Mouse (Mus musculus) CH12.LX (cell line): Measurements from ENCODE around the gene Galk2. TPM values are rescaled to one million over a fixed set of nuclear protein-coding genes. Genes with fewer than 3 reads are reported as not detected.

Experiments used
- DNase-seq: peaks from one replicate; pipeline ENCODE4 v3.0.0-alpha.2; 2013; ENCODE audit errors: extremely low read depth
- H3K27ac ChIP-seq: 2 replicates; pipeline ENCODE4 v1.5.1; 2012; ENCODE audit warnings: low read depth, mild to moderate bottlenecking, control low read depth, moderate library complexity; ENCODE audit not compliant: insufficient read depth
- H3K27me3 ChIP-seq: replicated peaks from 2 replicates; pipeline ENCODE3; 2012; ENCODE audit warnings: inconsistent platforms
- H3K36me3 ChIP-seq, 2 experiments: replicated peaks in 1 of 2; 2 replicates each; pipeline versions ENCODE3 to v1.6.1; 2012; ENCODE audit warnings: inconsistent platforms in 1 of 2, low read length in 1 of 2, mild to moderate bottlenecking in 1 of 2, mixed read lengths in 1 of 2, moderate library complexity in 1 of 2; ENCODE audit not compliant: control insufficient read depth in 1 of 2, insufficient read depth in 1 of 2
- H3K4me1 ChIP-seq, 2 experiments: 2 replicates each; pipeline ENCODE4 v1.6.1; 2012; ENCODE audit warnings: inconsistent platforms in 1 of 2, moderate library complexity in 1 of 2; ENCODE audit not compliant: insufficient read depth in 2 of 2, control insufficient read depth in 1 of 2
- H3K4me2 ChIP-seq: 2 replicates; pipeline ENCODE4 v1.6.1; 2012; ENCODE audit warnings: low read depth, mild to moderate bottlenecking, control low read depth; ENCODE audit not compliant: poor library complexity, insufficient read depth, severe bottlenecking
- H3K4me3 ChIP-seq, 3 experiments: fragments of 150-350 bp in 1 of 3; sonication (generic) in 1 of 3; replicated peaks in 1 of 3; 2 replicates each; pipeline versions ENCODE3 to v1.5.1; 2011 to 2012; ENCODE audit warnings: low read depth in 2 of 3, low read length in 2 of 3, mild to moderate bottlenecking in 2 of 3, moderate library complexity in 2 of 3, control low read depth in 1 of 3, improper control_type of control experiment in 1 of 3, inconsistent platforms in 1 of 3, mixed read lengths in 1 of 3; ENCODE audit not compliant: poor library complexity in 1 of 3
- H3K79me2 ChIP-seq: replicated peaks from 2 replicates; pipeline ENCODE4 v1.6.1; 2012; ENCODE audit warnings: mild to moderate bottlenecking, moderate library complexity; ENCODE audit not compliant: control insufficient read depth, poor library complexity, insufficient read depth, severe bottlenecking; ENCODE audit errors: extremely low read depth
- H3K9ac ChIP-seq: 2 replicates; pipeline ENCODE4 v1.6.1; 2012; ENCODE audit warnings: low read depth, mild to moderate bottlenecking, control low read depth, moderate library complexity; ENCODE audit not compliant: insufficient read depth
- H3K9me3 ChIP-seq: replicated peaks from 2 replicates; pipeline ENCODE3; 2012; ENCODE audit warnings: low read length, inconsistent platforms, mixed read lengths
- BHLHE40 ChIP-seq: IDR thresholded peaks from 2 replicates; pipeline ENCODE4 v1.6.1; 2011; ENCODE audit warnings: mild to moderate bottlenecking, low read depth, low read length, improper control_type of control experiment
- CHD1 ChIP-seq: IDR thresholded peaks from 2 replicates; pipeline ENCODE4 v1.6.1; 2012; ENCODE audit warnings: low read depth, low read length, improper control_type of control experiment, inconsistent platforms
- CHD2 ChIP-seq: IDR thresholded peaks from 2 replicates; pipeline ENCODE4 v1.6.1; 2011; ENCODE audit warnings: low read length, improper control_type of control experiment
- CTCF ChIP-seq, 2 experiments: IDR thresholded peaks in 1 of 2; conservative IDR thresholded peaks in 1 of 2; 2 replicates each; pipeline ENCODE4 v1.5.1; 2011 to 2012; ENCODE audit warnings: low read depth in 2 of 2, low read length in 2 of 2, improper control_type of control experiment in 1 of 2, inconsistent platforms in 1 of 2, mild to moderate bottlenecking in 1 of 2, moderate library complexity in 1 of 2
- E2F4 ChIP-seq: IDR thresholded peaks from 2 replicates; pipeline ENCODE4 v1.6.1; 2011; ENCODE audit warnings: low read depth, low read length, improper control_type of control experiment; ENCODE audit not compliant: insufficient replicate concordance
- ELF1 ChIP-seq: IDR thresholded peaks from 2 replicates; pipeline ENCODE4 v1.6.1; 2014; ENCODE audit warnings: low read depth, mild to moderate bottlenecking, inconsistent platforms, low read length, improper control_type of control experiment
- EP300 ChIP-seq: IDR thresholded peaks from 2 replicates; pipeline ENCODE4 v1.6.1; 2011; ENCODE audit warnings: low read length, improper control_type of control experiment
- ETS1 ChIP-seq: conservative IDR thresholded peaks from 2 replicates; pipeline ENCODE4 v1.6.1; 2012; ENCODE audit warnings: low read depth, mild to moderate bottlenecking, inconsistent platforms, low read length, improper control_type of control experiment, moderate library complexity
- GABPA ChIP-seq: IDR thresholded peaks from 2 replicates; pipeline ENCODE4 v1.6.1; 2012; ENCODE audit warnings: low read depth, low read length, improper control_type of control experiment, inconsistent platforms; ENCODE audit not compliant: insufficient replicate concordance
- HCFC1 ChIP-seq: IDR thresholded peaks from 2 replicates; pipeline ENCODE4 v1.6.1; 2012; ENCODE audit warnings: low read depth, mild to moderate bottlenecking, inconsistent platforms, low read length, improper control_type of control experiment
- IRF4 ChIP-seq: IDR thresholded peaks from 2 replicates; pipeline ENCODE4 v1.6.1; 2014; ENCODE audit warnings: low read depth, mild to moderate bottlenecking, inconsistent platforms, low read length, improper control_type of control experiment
- JUN ChIP-seq: IDR thresholded peaks from 2 replicates; pipeline ENCODE4 v1.6.1; 2011; ENCODE audit warnings: low read depth, mild to moderate bottlenecking, low read length, improper control_type of control experiment, moderate library complexity; ENCODE audit not compliant: insufficient read depth
- JUND ChIP-seq: conservative IDR thresholded peaks from 2 replicates; pipeline ENCODE4 v1.6.1; 2011; ENCODE audit warnings: low read depth, low read length, improper control_type of control experiment
- KAT2A ChIP-seq: IDR thresholded peaks from 2 replicates; pipeline ENCODE4 v1.6.1; 2012; ENCODE audit warnings: low read length, improper control_type of control experiment, inconsistent platforms; ENCODE audit not compliant: insufficient replicate concordance
- MAFK ChIP-seq: IDR thresholded peaks from 2 replicates; pipeline ENCODE4 v1.6.1; 2011; ENCODE audit warnings: low read length, improper control_type of control experiment; ENCODE audit not compliant: insufficient replicate concordance
- MAX ChIP-seq: IDR thresholded peaks from 2 replicates; pipeline ENCODE4 v1.6.1; 2011; ENCODE audit warnings: low read length, improper control_type of control experiment
- MAZ ChIP-seq: IDR thresholded peaks from 2 replicates; pipeline ENCODE4 v1.6.1; 2012; ENCODE audit warnings: low read depth, mild to moderate bottlenecking, inconsistent platforms, low read length, improper control_type of control experiment, moderate library complexity
- MEF2A ChIP-seq: IDR thresholded peaks from 2 replicates; pipeline ENCODE4 v1.6.1; 2014; ENCODE audit warnings: low read depth, mild to moderate bottlenecking, inconsistent platforms, low read length, improper control_type of control experiment, borderline replicate concordance
- MXI1 ChIP-seq: IDR thresholded peaks from 2 replicates; pipeline ENCODE4 v1.6.1; 2011; ENCODE audit warnings: mild to moderate bottlenecking, low read depth, low read length, improper control_type of control experiment
- MYC ChIP-seq: IDR thresholded peaks from 2 replicates; pipeline ENCODE4 v1.6.1; 2011; ENCODE audit warnings: low read depth, mild to moderate bottlenecking, improper control_type of control experiment, low read length
- NELFE ChIP-seq: IDR thresholded peaks from 2 replicates; pipeline ENCODE4 v1.6.1; 2011; ENCODE audit warnings: low read depth, low read length, improper control_type of control experiment
- NRF1 ChIP-seq: IDR thresholded peaks from 2 replicates; pipeline ENCODE4 v1.6.1; 2014; ENCODE audit warnings: low read depth, mild to moderate bottlenecking, inconsistent platforms, low read length, improper control_type of control experiment, moderate library complexity
- PAX5 ChIP-seq: IDR thresholded peaks from 2 replicates; pipeline ENCODE4 v1.6.1; 2012; ENCODE audit warnings: low read length, inconsistent platforms, mixed read lengths
- POLR2A ChIP-seq: IDR thresholded peaks from 2 replicates; pipeline ENCODE4 v1.6.1; 2011; ENCODE audit warnings: low read depth, mild to moderate bottlenecking, improper control_type of control experiment, low read length
- POLR2AphosphoS2 ChIP-seq: IDR thresholded peaks from 2 replicates; pipeline ENCODE4 v1.6.1; 2011; ENCODE audit warnings: low read depth, low read length, improper control_type of control experiment
- RAD21 ChIP-seq: IDR thresholded peaks from 2 replicates; pipeline ENCODE4 v1.6.1; 2011; ENCODE audit warnings: low read depth, mild to moderate bottlenecking, low read length, improper control_type of control experiment, moderate library complexity
- RCOR1 ChIP-seq: conservative IDR thresholded peaks from 2 replicates; pipeline ENCODE4 v1.6.1; 2012; ENCODE audit warnings: low read depth, mild to moderate bottlenecking, inconsistent platforms, low read length, improper control_type of control experiment
- SIN3A ChIP-seq: IDR thresholded peaks from 2 replicates; pipeline ENCODE4 v1.6.1; 2012; ENCODE audit warnings: low read length, improper control_type of control experiment, inconsistent platforms
- SMC3 ChIP-seq: IDR thresholded peaks from 2 replicates; pipeline ENCODE4 v1.6.1; 2011; ENCODE audit warnings: low read depth, low read length, improper control_type of control experiment
- TBP ChIP-seq: conservative IDR thresholded peaks from 2 replicates; pipeline ENCODE4 v1.6.1; 2011; ENCODE audit warnings: low read depth, low read length, improper control_type of control experiment
- UBTF ChIP-seq: IDR thresholded peaks from 2 replicates; pipeline ENCODE4 v1.6.1; 2012; ENCODE audit warnings: low read depth, mild to moderate bottlenecking, inconsistent platforms, low read length, improper control_type of control experiment, moderate library complexity
- USF1 ChIP-seq: IDR thresholded peaks from 2 replicates; pipeline ENCODE4 v1.6.1; 2014; ENCODE audit warnings: low read depth, mild to moderate bottlenecking, inconsistent platforms, low read length, improper control_type of control experiment
- USF2 ChIP-seq: conservative IDR thresholded peaks from 2 replicates; pipeline ENCODE4 v1.6.1; 2011; ENCODE audit warnings: low read depth, low read length, improper control_type of control experiment
- ZC3H11A ChIP-seq: IDR thresholded peaks from 2 replicates; pipeline ENCODE4 v1.6.1; 2012; ENCODE audit warnings: low read depth, mild to moderate bottlenecking, inconsistent platforms, low read length, improper control_type of control experiment
- ZMIZ1 ChIP-seq: IDR thresholded peaks from 2 replicates; pipeline ENCODE4 v1.6.1; 2012; ENCODE audit warnings: low read depth, mild to moderate bottlenecking, inconsistent platforms, low read length, improper control_type of control experiment
- ZNF384 ChIP-seq: IDR thresholded peaks from 2 replicates; pipeline ENCODE4 v1.6.1; 2012; ENCODE audit warnings: low read depth, low read length, improper control_type of control experiment, inconsistent platforms
- dilution Hi-C: fragments of 300-500 bp; cut with MboI; formaldehyde crosslinking; loops from 2 replicates; pipeline ENCODE4 v1.14.3; 2020; ENCODE audit warnings: low sequenced_read_pairs; ENCODE audit not compliant: extremely low pct_unique_long_range_greater_than_20kb, extremely low pct_ligation_motif_present
- in situ Hi-C: fragments of 300-500 bp; cut with MboI; formaldehyde crosslinking; loops from 3 replicates; pipeline ENCODE4 v1.14.3; 2019; ENCODE audit warnings: low sequenced_read_pairs, low pct_ligation_motif_present, low pct_unique_long_range_greater_than_20kb, mixed read lengths
- polyA plus RNA-seq: library from polyadenylated mRNA; unstranded; fragments of >175 nt; gene quantifications from 2 replicates; pipeline ENCODE4 v1.2.1, GENCODE M21; 2012; ENCODE audit warnings: low read depth; ENCODE audit not compliant: insufficient read length
- total RNA-seq, 2 experiments: library from RNA; depleted of rRNA; stranded (reverse); fragments of 300-350 nt in 1 of 2; fragments of >200 nt in 1 of 2; gene quantifications; 2 replicates each; pipeline ENCODE4 v1.2.3; 2012 to 2014

The Galk2 gene
- total and polyA plus RNA-seq, 3 experiments, result 36.7 to 59.9 (median 41.8) TPM

GRCm38 (mm10) chr2:125896355-125896754 lies 37.4 kb downstream of the Galk2 start:
- H3K4me3 ChIP-seq, result no peak overlapping the region
- dilution Hi-C loops, result no loop called here

GRCm38 (mm10) chr2:125900797-125901410 lies 42.0 kb downstream of the Galk2 start:
- in situ Hi-C loops, result no loop called here
- Histone ChIP-seq H3K9me3 (no peaks in the 10 kb centered on the region), H3K79me2 (no peaks in the 10 kb centered on the region), H3K9ac (no peak overlapping the region), H3K4me3 (no peak overlapping the region), H3K27me3 (no peaks in the 10 kb centered on the region), H3K4me1 (peaks cover 0 to 21% of the 10 kb centered on the region in 2 experiments; a peak in 2 of 4 replicates), H3K27ac (no peak overlapping the region), H3K4me2 (no peak overlapping the region), H3K36me3 (peaks cover 21 to 61% of the 10 kb centered on the region in 2 experiments)
- peak; percentile 14 for DNase-seq
- TF ChIP-seq EP300, result no peak
- no peak for TF ChIP-seq ETS1
- TF ChIP-seq NRF1, result no peak
- TF ChIP-seq UBTF, result no peak
- no peak for TF ChIP-seq E2F4
- no peak for TF ChIP-seq ELF1
- TF ChIP-seq KAT2A, result no peak
- TF ChIP-seq ZMIZ1, result no peak
- dilution Hi-C loops, result no loop called here

More at GRCm38 (mm10) chr2:125896355-125896754, 37.4 kb downstream of the Galk2 start:
- no peak overlapping the region for H3K9ac ChIP-seq
- H3K27me3 ChIP-seq, result no peaks in the 10 kb centered on the region
- H3K4me1 ChIP-seq, result peaks cover 0 to 21% of the 10 kb centered on the region in 2 experiments; a peak in 2 of 4 replicates
- H3K9me3 ChIP-seq, result no peaks in the 10 kb centered on the region
- no peak overlapping the region for H3K27ac ChIP-seq
- peaks cover 15 to 61% of the 10 kb centered on the region in 2 experiments for H3K36me3 ChIP-seq
- in situ Hi-C loops, result loop anchor here (25.0 kb wide), 2 partner anchors 141 to 466 kb away; partner anchors contain the start of gene Fgf7
- H3K79me2 ChIP-seq, result no peaks in the 10 kb centered on the region
- H3K4me2 ChIP-seq, result no peak overlapping the region
- DNase-seq, result peak; percentile 31
- peak; percentile 74 for TF ChIP-seq EP300
- no peak for TF ChIP-seq RCOR1
- peak; percentile 25; the same call in 1 of the 2 replicates for TF ChIP-seq JUN
- TF ChIP-seq GABPA, result no peak
- TF ChIP-seq USF2, result no peak
- no peak for TF ChIP-seq CHD1
- TF ChIP-seq MAFK, result no peak
- no peak for TF ChIP-seq ELF1
- TF ChIP-seq USF1, result no peak
- TF ChIP-seq UBTF, result no peak
- no peak for TF ChIP-seq CTCF (conservative IDR thresholded peaks at IDR 0.05 in 1 of 2, IDR thresholded peaks at IDR 0.05 in 1 of 2; ENCODE audit: low read depth in 2 of 2, low read length in 2 of 2)
- TF ChIP-seq ZMIZ1, result no peak
- TF ChIP-seq ZNF384, result no peak
- TF ChIP-seq SIN3A, result no peak
- no peak for TF ChIP-seq BHLHE40
- 0 out of 2 replicates have a peak, but pooled peaks have one; percentile 33 for TF ChIP-seq MEF2A
- TF ChIP-seq ETS1, result no peak
- no peak for TF ChIP-seq RAD21
- TF ChIP-seq HCFC1, result no peak
- TF ChIP-seq CHD2, result no peak
- TF ChIP-seq NELFE, result no peak
- TF ChIP-seq TBP, result no peak
- TF ChIP-seq MAZ, result no peak
- no peak for TF ChIP-seq POLR2A
- TF ChIP-seq ZC3H11A, result no peak
- TF ChIP-seq SMC3, result no peak
- TF ChIP-seq IRF4, result peak; percentile 75; the same call in 1 of the 2 replicates
- no peak for TF ChIP-seq NRF1
- TF ChIP-seq E2F4, result no peak
- TF ChIP-seq JUND, result peak; percentile 57; the same call in 1 of the 2 replicates
- TF ChIP-seq MAX, result no peak
- TF ChIP-seq MYC, result no peak
- no peak for TF ChIP-seq POLR2AphosphoS2
- no peak for TF ChIP-seq PAX5
- TF ChIP-seq MXI1, result no peak
